Mouse (Mus musculus): ENCODE measurements around the gene Fam193a. TPM values are rescaled to one million over a fixed set of nuclear protein-coding genes. Genes with fewer than 3 reads are reported as not detected.

Gene Fam193a
- polyA plus RNA-seq, 1 experiment from 2014 or later, result 7.6 TPM

DNA sequence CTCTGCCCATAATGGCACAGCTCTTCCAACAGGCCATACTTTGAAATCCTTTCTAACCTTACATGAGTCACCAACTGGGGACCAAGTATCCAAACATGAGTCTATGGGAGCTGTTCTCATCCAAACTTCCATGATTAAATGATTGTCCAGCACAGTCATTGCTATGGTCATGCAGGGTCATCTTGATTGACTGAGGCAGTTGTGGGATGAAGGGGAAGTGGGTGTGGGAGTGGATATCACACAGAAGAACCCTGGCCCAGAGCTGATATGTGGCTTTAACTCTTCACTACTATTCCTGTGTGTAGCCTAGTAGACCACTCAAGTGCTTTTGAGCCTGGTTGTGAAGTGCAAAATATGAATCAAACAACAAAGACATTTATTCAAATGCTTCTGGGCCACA is 145.4 kb downstream of the Fam193a start:
- no peaks in the 10 kb centered on the region for H3K27me3 ChIP-seq (replicated peaks)

GRCm38 (mm10) chr5:34517913-34518312 is 148.2 kb downstream of the Fam193a start:
- Histone ChIP-seq H3K9ac (no peak overlapping the region), H3K9me3 (no peaks in the 10 kb centered on the region), H3K27me3 (replicated peaks) (no peaks in the 10 kb centered on the region), H3K36me3 (no peaks in the 10 kb centered on the region), H3K4me1 (replicated peaks) (no peaks in the 10 kb centered on the region), H3K4me3 (replicated peaks) (no peak overlapping the region), H3K4me2 (replicated peaks) (no peak overlapping the region), H3K27ac (no peak overlapping the region)
- no peak for ATAC-seq
- WGBS, result 25% methylated on average over 3 of the region's 3 CpGs

More for the DNA sequence above, 145.4 kb downstream of the Fam193a start:
- Histone ChIP-seq H3K27ac (no peak overlapping the region), H3K9ac (no peak overlapping the region), H3K9me3 (no peaks in the 10 kb centered on the region), H3K4me2 (replicated peaks) (no peak overlapping the region), H3K4me3 (replicated peaks) (no peak overlapping the region), H3K36me3 (no peaks in the 10 kb centered on the region), H3K4me1 (replicated peaks) (no peaks in the 10 kb centered on the region)
- ATAC-seq, result no peak

GRCm38 (mm10) chr5:34519389-34519910 is 149.7 kb downstream of the Fam193a start:
- Histone ChIP-seq H3K9ac (no peak overlapping the region), H3K4me2 (replicated peaks) (no peak overlapping the region), H3K4me1 (replicated peaks) (no peaks in the 10 kb centered on the region), H3K36me3 (no peaks in the 10 kb centered on the region), H3K27ac (no peak overlapping the region), H3K9me3 (no peaks in the 10 kb centered on the region), H3K4me3 (replicated peaks) (no peak overlapping the region), H3K27me3 (replicated peaks) (no peaks in the 10 kb centered on the region)
- WGBS, result 79% methylated on average over 9 of the region's 9 CpGs
- ATAC-seq, result no peak

DNA sequence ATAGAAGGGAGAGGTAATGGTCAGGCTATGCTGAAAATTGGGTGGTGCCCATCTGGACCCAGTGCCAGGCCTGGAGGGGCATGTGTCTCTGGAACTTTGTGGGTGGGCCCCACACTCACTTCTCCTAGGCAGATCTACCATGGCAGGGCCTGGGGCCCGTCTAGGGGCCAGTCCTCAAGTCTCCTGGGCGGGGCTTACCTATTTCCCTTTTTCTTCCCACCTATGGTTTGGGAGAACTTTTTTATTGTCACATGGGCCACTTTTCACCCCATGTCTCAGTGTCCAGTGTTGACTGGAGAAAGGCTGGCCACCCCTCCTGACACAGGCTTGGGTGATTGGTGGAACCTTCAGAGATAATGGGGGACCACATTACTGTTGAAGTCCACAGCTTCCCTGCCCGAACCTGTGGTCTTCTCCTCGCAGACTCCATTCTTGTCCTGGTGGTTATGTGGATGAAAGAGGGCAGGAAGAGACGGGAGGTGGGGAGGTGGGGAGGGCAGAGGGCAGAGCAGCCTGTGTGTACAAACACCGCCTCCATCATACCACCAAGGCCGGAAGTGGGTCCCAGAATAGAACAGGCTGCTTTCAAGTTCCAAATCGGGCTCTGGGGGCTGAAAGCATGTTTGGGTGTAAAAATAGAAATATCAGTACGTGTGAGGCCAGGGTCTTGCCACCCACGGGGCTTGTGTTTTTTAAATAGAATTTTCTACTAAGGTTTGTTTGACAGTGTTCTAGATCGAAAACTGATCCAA is 150.9 kb downstream of the Fam193a start:
- ATAC-seq, result no peak

DNA sequence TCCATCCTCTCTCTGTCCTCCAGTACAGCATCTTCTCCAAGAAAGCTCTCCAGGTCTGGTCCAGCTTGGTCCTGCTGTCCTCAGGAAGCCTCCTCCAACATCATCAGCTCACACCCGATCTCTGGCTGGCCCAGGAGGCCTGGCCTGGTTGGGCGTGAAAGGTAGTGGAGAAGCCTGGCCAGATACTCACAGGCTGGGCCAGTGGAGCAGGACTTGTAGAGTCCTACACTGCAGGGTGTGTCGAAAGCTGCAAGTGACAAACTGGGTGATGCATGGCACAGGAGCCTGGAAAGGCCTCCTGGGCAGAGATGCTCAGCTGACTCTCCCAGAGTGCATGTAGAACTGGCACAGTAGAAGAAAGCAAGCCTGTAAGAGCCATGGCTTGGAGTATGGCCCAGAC is 151.6 kb downstream of the Fam193a start:
- ATAC-seq, result no peak
- Histone ChIP-seq H3K27ac (no peak overlapping the region), H3K4me2 (replicated peaks) (no peak overlapping the region), H3K4me1 (replicated peaks) (peaks cover 5% of the 10 kb centered on the region; the same call in 1 of the 2 replicates), H3K27me3 (replicated peaks) (no peaks in the 10 kb centered on the region), H3K9ac (no peak overlapping the region), H3K9me3 (no peaks in the 10 kb centered on the region), H3K4me3 (replicated peaks) (no peak overlapping the region), H3K36me3 (no peaks in the 10 kb centered on the region)
- 74% methylated on average over 3 of the region's 3 CpGs for whole genome bisulfite sequencing

More for the DNA sequence above, 150.9 kb downstream of the Fam193a start:
- WGBS, result 59% methylated on average over 11 of the region's 11 CpGs
- Histone ChIP-seq H3K4me2 (replicated peaks) (no peak overlapping the region), H3K9ac (no peak overlapping the region), H3K4me1 (replicated peaks) (no peaks in the 10 kb centered on the region), H3K9me3 (no peaks in the 10 kb centered on the region), H3K27me3 (replicated peaks) (no peaks in the 10 kb centered on the region), H3K4me3 (replicated peaks) (no peak overlapping the region), H3K36me3 (no peaks in the 10 kb centered on the region), H3K27ac (no peak overlapping the region)

DNA sequence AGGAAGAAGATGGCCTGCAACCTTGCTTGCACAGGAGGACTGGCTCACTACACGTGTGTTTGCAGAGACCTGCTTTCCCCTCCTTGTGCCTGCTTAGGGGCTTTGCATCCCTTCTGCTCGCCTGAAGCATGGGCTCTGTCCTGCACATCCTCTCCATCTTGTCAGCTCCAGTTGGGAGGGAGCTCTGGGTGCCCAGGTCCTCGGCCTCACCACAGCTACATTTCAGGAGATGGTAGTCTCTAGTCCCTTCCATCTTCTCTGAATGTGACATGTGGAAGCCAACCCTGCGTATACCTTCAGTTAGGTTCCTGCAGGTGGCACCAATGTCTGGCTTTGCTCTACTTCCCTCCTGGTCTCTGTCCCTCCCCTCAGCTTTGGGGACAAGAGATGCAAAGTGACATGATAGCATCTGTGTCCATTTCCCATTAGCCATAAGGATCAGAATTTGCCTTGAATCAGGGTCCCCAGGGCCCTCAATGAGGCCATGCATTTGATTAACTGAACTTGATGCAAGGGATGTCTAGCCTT is 154.3 kb downstream of the Fam193a start:
- no peak overlapping the region for H3K9ac ChIP-seq
- no peak for ATAC-seq
- H3K27ac ChIP-seq, result no peak overlapping the region
- no peaks in the 10 kb centered on the region for H3K9me3 ChIP-seq
- no peak overlapping the region for H3K4me2 ChIP-seq (replicated peaks)
- peaks cover 5% of the 10 kb centered on the region; the same call in 1 of the 2 replicates for H3K4me1 ChIP-seq (replicated peaks)
- H3K36me3 ChIP-seq, result no peaks in the 10 kb centered on the region
- no peak overlapping the region for H3K4me3 ChIP-seq (replicated peaks)
- 60% methylated on average over 4 of the region's 4 CpGs for WGBS
- no peaks in the 10 kb centered on the region for H3K27me3 ChIP-seq (replicated peaks)

DNA sequence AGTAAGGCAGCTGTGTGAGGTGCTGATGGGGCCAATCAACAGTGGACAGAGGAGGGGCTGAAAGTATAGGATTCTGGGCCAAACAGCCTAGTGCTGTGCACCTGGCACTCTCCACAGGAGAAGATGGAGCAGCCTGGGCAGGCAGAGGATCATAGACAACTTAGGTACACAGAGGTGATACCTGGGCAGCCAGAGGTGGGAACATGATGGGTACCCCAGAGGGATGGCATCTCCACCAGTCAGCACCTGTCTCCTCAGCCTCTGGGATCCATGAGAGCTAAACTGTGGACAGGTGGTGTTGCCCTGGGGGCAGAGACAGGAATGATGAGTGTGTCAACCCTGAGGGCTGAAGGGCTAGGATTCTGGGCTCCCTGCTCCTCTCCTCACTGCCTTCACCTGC is 154.8 kb downstream of the Fam193a start:
- no peak overlapping the region for H3K4me3 ChIP-seq (replicated peaks)
- H3K36me3 ChIP-seq, result no peaks in the 10 kb centered on the region
- no peak overlapping the region for H3K9ac ChIP-seq
- no peaks in the 10 kb centered on the region for H3K27me3 ChIP-seq (replicated peaks)
- peaks cover 5% of the 10 kb centered on the region; the same call in 1 of the 2 replicates for H3K4me1 ChIP-seq (replicated peaks)
- ATAC-seq, result no peak
- no peak overlapping the region for H3K4me2 ChIP-seq (replicated peaks)
- H3K9me3 ChIP-seq, result no peaks in the 10 kb centered on the region
- no peak overlapping the region for H3K27ac ChIP-seq

- WGBS, result 2% methylated on average over 38 of the region's 38 CpGs
- Histone ChIP-seq H3K4me2 (replicated peaks) (peak within 1 kb of the TSS; percentile 91), H3K4me3 (replicated peaks) (peak within 1 kb of the TSS; percentile 64), H3K9me3 (no peaks in the 10 kb centered on the region), H3K36me3 (no peaks in the 10 kb centered on the region), H3K27me3 (replicated peaks) (no peaks in the 10 kb centered on the region), H3K9ac (peak within 1 kb of the TSS; percentile 65), H3K27ac (no peak within 1 kb of the TSS), H3K4me1 (replicated peaks) (peaks cover 9% of the 10 kb centered on the region; the same call in 1 of the 2 replicates)
- ATAC-seq, result peak; percentile 97
These were observed 156.1 kb downstream of the Fam193a start, which contains the start of gene Sh3bp2 for GRCm38 (mm10) chr5:34525663-34526476. TSS of gene Sh3bp2 (plus strand) at chr5:34525838.

DNA sequence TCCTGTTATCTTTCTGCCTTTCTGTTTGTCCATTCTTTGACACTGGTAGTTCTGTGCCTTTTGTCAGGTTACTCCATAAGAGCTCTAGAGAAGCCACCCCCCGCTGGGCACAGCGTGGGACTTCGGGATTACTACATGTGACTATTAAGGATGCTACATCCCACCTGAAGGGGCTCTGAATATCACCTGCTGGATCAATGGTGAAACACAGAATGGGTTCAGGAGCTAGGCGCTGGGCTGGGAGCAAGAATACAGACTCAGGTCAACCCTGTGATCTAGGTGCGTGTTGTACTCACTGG is 156.7 kb downstream of the Fam193a start:
- peaks cover 9% of the 10 kb centered on the region; the same call in 1 of the 2 replicates for H3K4me1 ChIP-seq (replicated peaks)
- no peaks in the 10 kb centered on the region for H3K27me3 ChIP-seq (replicated peaks)
- no peak for ATAC-seq
- H3K4me3 ChIP-seq (replicated peaks), result peak overlapping the region; percentile 64; the same call in 1 of the 2 replicates
- 57% methylated on average over 5 of the region's 5 CpGs for WGBS
- no peak overlapping the region for H3K27ac ChIP-seq
- no peaks in the 10 kb centered on the region for H3K36me3 ChIP-seq
- no peak overlapping the region for H3K9ac ChIP-seq
- peak overlapping the region; percentile 91 for H3K4me2 ChIP-seq (replicated peaks)
- H3K9me3 ChIP-seq, result no peaks in the 10 kb centered on the region

GRCm38 (mm10) chr5:34527352-34527751 is 157.6 kb downstream of the Fam193a start:
- Histone ChIP-seq H3K4me3 (replicated peaks) (no peak overlapping the region), H3K27me3 (replicated peaks) (no peaks in the 10 kb centered on the region), H3K36me3 (no peaks in the 10 kb centered on the region), H3K9ac (no peak overlapping the region), H3K4me1 (replicated peaks) (peaks cover 9% of the 10 kb centered on the region; the same call in 1 of the 2 replicates), H3K27ac (no peak overlapping the region), H3K9me3 (no peaks in the 10 kb centered on the region), H3K4me2 (replicated peaks) (no peak overlapping the region)
- WGBS, result 80% methylated on average over 2 of the region's 2 CpGs
- no peak for ATAC-seq

DNA sequence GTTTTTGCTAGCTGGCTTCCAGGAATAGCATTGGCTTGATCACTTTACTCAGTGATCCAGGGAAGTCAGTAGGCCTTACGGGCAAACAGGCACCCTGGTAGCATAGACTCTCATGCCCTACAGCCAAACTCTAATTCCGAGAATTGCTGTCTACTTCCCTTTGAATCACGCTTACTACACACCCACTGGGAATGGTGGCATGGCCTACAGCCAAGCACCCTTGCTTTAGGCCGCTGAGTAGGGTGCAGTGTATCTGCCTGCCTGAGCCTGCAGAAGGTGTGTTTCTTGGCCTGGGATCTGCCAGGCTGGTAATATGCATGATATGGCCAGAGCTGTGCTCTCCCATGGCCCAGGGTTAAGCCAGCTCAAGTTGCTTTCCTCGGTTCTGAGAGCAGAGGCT is 159.0 kb downstream of the Fam193a start:
- no peak overlapping the region for H3K27ac ChIP-seq
- H3K4me1 ChIP-seq (replicated peaks), result peaks cover 9% of the 10 kb centered on the region; the same call in 1 of the 2 replicates
- H3K9me3 ChIP-seq, result no peaks in the 10 kb centered on the region
- 87% methylated on average over 5 of the region's 5 CpGs for WGBS
- no peak overlapping the region for H3K4me3 ChIP-seq (replicated peaks)
- no peaks in the 10 kb centered on the region for H3K27me3 ChIP-seq (replicated peaks)
- no peak for ATAC-seq
- no peak overlapping the region for H3K4me2 ChIP-seq (replicated peaks)
- no peaks in the 10 kb centered on the region for H3K36me3 ChIP-seq
- H3K9ac ChIP-seq, result no peak overlapping the region

GRCm38 (mm10) chr5:34530116-34530515 is 160.4 kb downstream of the Fam193a start:
- no peak overlapping the region for H3K27ac ChIP-seq
- H3K4me3 ChIP-seq (replicated peaks), result no peak overlapping the region
- no peak overlapping the region for H3K4me2 ChIP-seq (replicated peaks)
- H3K27me3 ChIP-seq (replicated peaks), result no peaks in the 10 kb centered on the region
- ATAC-seq, result no peak
- H3K9ac ChIP-seq, result no peak overlapping the region
- no peaks in the 10 kb centered on the region for H3K9me3 ChIP-seq
- peaks cover 9% of the 10 kb centered on the region; the same call in 1 of the 2 replicates for H3K4me1 ChIP-seq (replicated peaks)
- H3K36me3 ChIP-seq, result no peaks in the 10 kb centered on the region
- WGBS, result 67% methylated on average over 5 of the region's 5 CpGs
